Mouse (Mus musculus) limb, embryonic 11.5 days (tissue): ENCODE data around the gene Cdc123. TPM values are rescaled to one million over a fixed set of nuclear protein-coding genes. Genes with fewer than 3 reads are reported as not detected.
A peak's percentile ranks its signal among the peaks of the same experiment; 100 is the strongest.

ENCODE experiments used
- ATAC-seq: fragments of 200-750 bp; cut with Nextera tagmentation; 2 replicates; pipeline ENCODE4 v1.8.0; 2017; ENCODE audit warnings: low read depth; ENCODE audit not compliant: insufficient number of reproducible peaks, low FRiP score, low TSS enrichment
- DNase-seq: peaks from one replicate; pipeline ENCODE4 v3.0.0-alpha.2; 2015; ENCODE audit warnings: low spot score
- H3K27ac ChIP-seq: fragments of 300-500 bp; sonication (generic); replicated peaks from 2 replicates; pipeline ENCODE4 v1.5.1; 2014; ENCODE audit warnings: low read depth, mild to moderate bottlenecking, low read length
- H3K27me3 ChIP-seq: fragments of 300-500 bp; sonication (generic); 2 replicates; pipeline ENCODE4 v1.6.1; 2014; ENCODE audit warnings: mild to moderate bottlenecking, low read length, mixed read lengths; ENCODE audit not compliant: control insufficient read depth, insufficient read depth
- H3K36me3 ChIP-seq: fragments of 300-500 bp; sonication (generic); 2 replicates; pipeline ENCODE4 v1.6.1; 2014; ENCODE audit warnings: mild to moderate bottlenecking, low read length, moderate library complexity, mixed read lengths; ENCODE audit not compliant: control insufficient read depth, insufficient read depth
- H3K4me1 ChIP-seq: fragments of 300-500 bp; sonication (generic); 2 replicates; pipeline ENCODE4 v1.6.1; 2014; ENCODE audit warnings: low read length, mixed read lengths; ENCODE audit not compliant: control insufficient read depth, insufficient read depth
- H3K4me2 ChIP-seq: fragments of 300-500 bp; sonication (generic); 2 replicates; pipeline ENCODE4 v1.6.1; 2014; ENCODE audit warnings: low read depth, mild to moderate bottlenecking, moderate library complexity; ENCODE audit not compliant: severe bottlenecking
- H3K4me3 ChIP-seq: fragments of 300-500 bp; sonication (generic); 2 replicates; pipeline ENCODE4 v1.5.1; 2014; ENCODE audit warnings: low read depth, low read length
- H3K9ac ChIP-seq: fragments of 300-500 bp; sonication (generic); 2 replicates; pipeline ENCODE4 v1.6.1; 2014; ENCODE audit warnings: mild to moderate bottlenecking, low read length
- H3K9me3 ChIP-seq: fragments of 300-500 bp; sonication (generic); 2 replicates; pipeline ENCODE4 v1.6.1; 2016; ENCODE audit warnings: low read length; ENCODE audit not compliant: control insufficient read depth
- WGBS: fragments of 180-500 bp; shearing (Covaris S2); extraction: QIAGEN DNeasy Blood & Tissue Kit; methylation state at CpG from one replicate; pipeline ENCODE4 v1.1.7; 2014; 5-methylcytosine and 5-hydroxymethylcytosine counted together
- polyA plus RNA-seq: library from polyadenylated mRNA; unstranded; fragments of >200 nt; fragmentation: Nextera tagmentation; extraction: Ambion mirVana; gene quantifications from 2 replicates; pipeline ENCODE4 v1.2.1, GENCODE M21; 2014

Cdc123 gene
- 352 and 390 TPM in 2 replicates for polyA plus RNA-seq

GRCm38 (mm10) chr2:5844873-5845631, at the start of gene Cdc123, which contains the start of gene Nudt5:
Gene Cdc123 (minus strand): TSS chr2:5845164.
Gene Nudt5 (plus strand): TSS chr2:5845019.
- WGBS = under 1% methylated on average over 53 of the region's 53 CpGs
- ATAC-seq = peak; percentile 90
- peaks cover 2% of the 10 kb centered on the region; the same call in 1 of the 2 replicates for H3K9me3 ChIP-seq

GRCm38 (mm10) chr2:5894296-5894695, 49.3 kb upstream of the Cdc123 start:
- no peaks in the 10 kb centered on the region for H3K36me3 ChIP-seq
- peak overlapping the region; percentile 33 for H3K4me2 ChIP-seq
- H3K4me1 ChIP-seq = peaks cover 3% of the 10 kb centered on the region; the same call in 1 of the 2 replicates
- 38% methylated on average over 11 of the region's 11 CpGs for WGBS
- no peak overlapping the region for H3K27ac ChIP-seq
- no peaks in the 10 kb centered on the region for H3K9me3 ChIP-seq
- H3K4me3 ChIP-seq = peak overlapping the region; percentile 76
- no peak overlapping the region; the same call in 1 of the 2 replicates for H3K9ac ChIP-seq
- DNase-seq = peak; percentile 38
- no peaks in the 10 kb centered on the region for H3K27me3 ChIP-seq
- ATAC-seq = no peak

More at GRCm38 (mm10) chr2:5844873-5845631, at the start of gene Cdc123, which contains the start of gene Nudt5:
- Histone ChIP-seq H3K27me3 (no peaks in the 10 kb centered on the region), H3K36me3 (peaks cover 14% of the 10 kb centered on the region), H3K4me2 (peak within 1 kb of the TSS; percentile 48), H3K9ac (peak within 1 kb of the TSS; percentile 86), H3K4me1 (0 out of 2 replicates have a peak, but pooled peaks cover 5% of the 10 kb centered on the region), H3K4me3 (peak within 1 kb of the TSS; percentile 78), H3K27ac (peak within 1 kb of the TSS; percentile 77)
- peak; percentile 89 for DNase-seq

GRCm38 (mm10) chr2:5889412-5889811, 44.4 kb upstream of the Cdc123 start:
- 80% methylated on average over 2 of the region's 2 CpGs for whole genome bisulfite sequencing
- no peak for DNase-seq
- Histone ChIP-seq H3K9me3 (no peaks in the 10 kb centered on the region), H3K4me1 (peaks cover 3% of the 10 kb centered on the region; the same call in 1 of the 2 replicates), H3K27ac (no peak overlapping the region), H3K9ac (no peak overlapping the region), H3K27me3 (no peaks in the 10 kb centered on the region), H3K4me3 (no peak overlapping the region), H3K4me2 (no peak overlapping the region), H3K36me3 (peaks cover 10% of the 10 kb centered on the region)
- ATAC-seq = no peak

GRCm38 (mm10) chr2:5888865-5889264, 43.9 kb upstream of the Cdc123 start:
- Histone ChIP-seq H3K4me2 (no peak overlapping the region), H3K4me1 (no peaks in the 10 kb centered on the region), H3K9me3 (no peaks in the 10 kb centered on the region), H3K4me3 (no peak overlapping the region), H3K36me3 (peaks cover 10% of the 10 kb centered on the region), H3K27me3 (no peaks in the 10 kb centered on the region), H3K27ac (no peak overlapping the region), H3K9ac (no peak overlapping the region)
- ATAC-seq (no peak), DNase-seq (no peak)
- WGBS = 83% methylated on average over 5 of the region's 5 CpGs

GRCm38 (mm10) chr2:5877446-5877845, 32.5 kb upstream of the Cdc123 start:
- H3K27me3 ChIP-seq = no peaks in the 10 kb centered on the region
- H3K9ac ChIP-seq = no peak overlapping the region
- ATAC-seq (no peak), DNase-seq (no peak)
- no peak overlapping the region for H3K4me3 ChIP-seq
- H3K4me2 ChIP-seq = no peak overlapping the region
- no peaks in the 10 kb centered on the region for H3K9me3 ChIP-seq
- no peak overlapping the region for H3K27ac ChIP-seq
- peaks cover 19% of the 10 kb centered on the region for H3K36me3 ChIP-seq
- H3K4me1 ChIP-seq = no peaks in the 10 kb centered on the region
- 77% methylated on average over 3 of the region's 3 CpGs for WGBS

GRCm38 (mm10) chr2:5869746-5870145, 24.8 kb upstream of the Cdc123 start:
- ATAC-seq (no peak), DNase-seq (no peak)
- 92% methylated on average over 5 of the region's 5 CpGs for WGBS
- H3K4me2 ChIP-seq = no peak overlapping the region
- H3K27ac ChIP-seq = no peak overlapping the region
- H3K4me3 ChIP-seq = no peak overlapping the region
- H3K36me3 ChIP-seq = peaks cover 13% of the 10 kb centered on the region
- no peaks in the 10 kb centered on the region for H3K9me3 ChIP-seq
- no peaks in the 10 kb centered on the region for H3K27me3 ChIP-seq
- H3K4me1 ChIP-seq = no peaks in the 10 kb centered on the region
- no peak overlapping the region for H3K9ac ChIP-seq

- H3K9ac ChIP-seq = no peak overlapping the region
- no peaks in the 10 kb centered on the region for H3K27me3 ChIP-seq
- 95% methylated on average over 2 of the region's 2 CpGs for WGBS
- DNase-seq = no peak
- H3K9me3 ChIP-seq = no peaks in the 10 kb centered on the region
- H3K27ac ChIP-seq = no peak overlapping the region
- H3K36me3 ChIP-seq = peaks cover 2% of the 10 kb centered on the region
- no peaks in the 10 kb centered on the region for H3K4me1 ChIP-seq
- H3K4me2 ChIP-seq = no peak overlapping the region
- no peak for ATAC-seq
- H3K4me3 ChIP-seq = no peak overlapping the region
These were observed 22.7 kb upstream of the Cdc123 start for GRCm38 (mm10) chr2:5867681-5868080.

- no peaks in the 10 kb centered on the region for H3K9me3 ChIP-seq
- no peak for ATAC-seq
- no peak within 1 kb of the TSS for H3K9ac ChIP-seq
- H3K27me3 ChIP-seq = no peaks in the 10 kb centered on the region
- 95% methylated on average over 3 of the region's 3 CpGs for WGBS
- no peak within 1 kb of the TSS for H3K4me3 ChIP-seq
- H3K4me1 ChIP-seq = no peaks in the 10 kb centered on the region
- no peak within 1 kb of the TSS for H3K4me2 ChIP-seq
- DNase-seq = no peak
- peaks cover 8% of the 10 kb centered on the region; the same call in 1 of the 2 replicates for H3K36me3 ChIP-seq
- no peak within 1 kb of the TSS for H3K27ac ChIP-seq
These were observed 17.9 kb upstream of the Cdc123 start, which contains the start of gene Gm13199 for GRCm38 (mm10) chr2:5862834-5863233. Gene Gm13199 (minus strand): TSS chr2:5862934.
